Comparison of ENCODE assay signal across 9 mouse cellular contexts in the genomic region with DNA sequence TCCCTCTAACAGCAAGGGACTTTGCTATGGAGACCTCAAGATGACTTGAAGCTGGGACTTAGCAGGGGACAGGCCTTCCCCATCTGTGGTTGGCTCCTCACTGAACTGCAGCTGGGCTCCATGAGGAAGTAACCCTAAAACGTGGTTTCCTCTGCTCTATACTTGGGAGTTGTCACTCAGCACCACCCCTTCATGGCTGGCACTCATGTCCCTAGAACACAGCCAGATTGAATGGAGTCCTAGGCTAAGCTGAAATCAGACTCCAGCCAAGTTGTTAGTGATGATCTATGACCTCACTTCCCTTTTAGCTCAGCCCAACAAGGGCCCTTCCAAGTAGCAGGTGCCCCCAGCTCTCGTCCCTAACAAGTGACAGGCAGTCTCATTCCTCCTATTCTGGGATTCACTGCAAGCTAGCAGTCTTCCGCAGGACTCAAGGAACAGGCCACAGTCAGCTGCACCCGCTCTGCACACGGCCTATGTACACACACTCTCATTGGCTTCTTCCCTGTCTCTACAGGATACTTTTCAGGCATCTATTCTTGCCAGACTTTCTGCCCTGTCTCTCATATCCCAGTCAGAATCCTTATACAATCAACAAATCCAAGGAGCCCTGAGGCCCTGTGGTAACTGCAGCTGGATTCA. TPM values are rescaled to one million over a fixed set of nuclear protein-coding genes. Genes with fewer than 3 reads are reported as not detected.
DNase-seq lines count a peak whose midpoint lies in the region; ATAC-seq lines count a peak whose summit lies in the region.
"Had no signal": no experiment of that assay in that cellular context is flagged by ENCODE, and none has a peak within 500 bp of the region (broad histone marks: within the 10 kb centered on the region; RNA-seq: fewer than 3 reads in every experiment).

No protein-coding gene starts in this region.

- no peak overlapping the region for H3K9ac ChIP-seq in kidney, embryonic 15.5 days
- no peak overlapping the region for H3K9ac ChIP-seq in heart, embryonic 15.5 days

- peaks cover 36% of the 10 kb centered on the region for H3K36me3 ChIP-seq in kidney, embryonic 15.5 days
- H3K36me3 ChIP-seq in heart, embryonic 15.5 days = peaks cover 31% of the 10 kb centered on the region
- peaks cover 41% of the 10 kb centered on the region for H3K36me3 ChIP-seq in megakaryocyte, embryonic 14.5 days (replicated peaks; ENCODE audit: low read length)

- H3K27ac ChIP-seq in kidney, embryonic 15.5 days = peak overlapping the region; percentile 46; the same call in 1 of the 2 replicates
- peak overlapping the region; percentile 6; the same call in 1 of the 2 replicates for H3K27ac ChIP-seq in heart, embryonic 15.5 days

- H3K4me3 ChIP-seq in kidney, embryonic 15.5 days (replicated peaks) = no peak overlapping the region
- H3K4me3 ChIP-seq in heart, embryonic 15.5 days = no peak overlapping the region
- H3K4me3 ChIP-seq in megakaryocyte, embryonic 14.5 days (replicated peaks) = peak overlapping the region; percentile 47

- DNase-seq in kidney, adult 11 months = no peak
- DNase-seq in ZHBTc4 (ENCODE audit: low read depth, low spot score) = peak; percentile 59
- no peak for DNase-seq in cerebellum, adult 18-20 months
- no peak for DNase-seq in layer of hippocampus, postnatal 36 days

- H3K4me2 ChIP-seq in kidney, embryonic 15.5 days = no peak overlapping the region
- no peak overlapping the region for H3K4me2 ChIP-seq in heart, embryonic 15.5 days

- peaks cover 21% of the 10 kb centered on the region for H3K4me1 ChIP-seq in kidney, embryonic 15.5 days
- peaks cover 14% of the 10 kb centered on the region for H3K4me1 ChIP-seq in heart, embryonic 15.5 days (replicated peaks)
- H3K4me1 ChIP-seq in megakaryocyte, embryonic 14.5 days = peaks cover 55% of the 10 kb centered on the region

- H3K9me3 ChIP-seq in kidney, embryonic 15.5 days (replicated peaks) = no peaks in the 10 kb centered on the region
- no peaks in the 10 kb centered on the region for H3K9me3 ChIP-seq in heart, embryonic 15.5 days (replicated peaks)
- H3K9me3 ChIP-seq in megakaryocyte, embryonic 14.5 days = no peaks in the 10 kb centered on the region

- H3K27me3 ChIP-seq in kidney, embryonic 15.5 days = no peaks in the 10 kb centered on the region
- no peaks in the 10 kb centered on the region for H3K27me3 ChIP-seq in heart, embryonic 15.5 days
- H3K27me3 ChIP-seq in megakaryocyte, embryonic 14.5 days (replicated peaks) = no peaks in the 10 kb centered on the region
- H3K27me3 ChIP-seq: Patski had no signal

- WGBS in kidney, embryonic 15.5 days = 43% methylated on average over 5 of the region's 5 CpGs
- WGBS in heart, embryonic 15.5 days = 38% methylated on average over 5 of the region's 5 CpGs

- ATAC-seq in kidney, embryonic 15.5 days (replicated peaks; ENCODE audit: low FRiP score) = 0 out of 2 replicates have a peak, but pooled peaks have one; percentile 16
- ATAC-seq in heart, embryonic 15.5 days (replicated peaks; ENCODE audit: insufficient number of reproducible peaks, insufficient read depth, low FRiP score, low read depth) = no peak; the same call in 1 of the 2 replicates
- no peak for ATAC-seq in erythroblast, adult 5-6 weeks (replicated peaks; ENCODE audit: low FRiP score, poor library complexity, severe bottlenecking)
- ATAC-seq: Patski had no signal

RNA-seq across cellular contexts. Expression of a gene that starts 23.0 kb away (rescaled TPM):
- 24.2 and 25.3 TPM in 2 replicates for polyA plus RNA-seq in kidney, embryonic 15.5 days (2015; fragmentation: Nextera tagmentation; extraction: Ambion mirVana)
- polyA plus RNA-seq in heart, embryonic 15.5 days (2015; fragmentation: Nextera tagmentation; extraction: Ambion mirVana) = 22.0 TPM in 2 replicates
- polyA plus RNA-seq in megakaryocyte, embryonic 14.5 days (2012; ENCODE audit: insufficient read depth, low replicate concordance) = 1.2 TPM in 1 of 2 replicates, not detected in the other
- 0.77 and 2.5 TPM in 2 replicates for total RNA-seq in erythroblast, adult 5-6 weeks (2015; ENCODE audit: low replicate concordance)
- 4.6 and 6.1 TPM in 2 replicates for total RNA-seq in erythroblast, adult 5-6 weeks (2017; ENCODE audit: low replicate concordance)
- 1 to 10 TPM; 6.1 to 7.1 TPM for total RNA-seq in layer of hippocampus, postnatal 36 days (2021)

RNA-seq across cellular contexts. Expression of a gene that starts 23.2 kb away (rescaled TPM):
- polyA plus RNA-seq in kidney, embryonic 15.5 days (2015; fragmentation: Nextera tagmentation; extraction: Ambion mirVana) = 125 and 129 TPM in 2 replicates
- 78.9 and 87.9 TPM in 2 replicates for polyA plus RNA-seq in heart, embryonic 15.5 days (2015; fragmentation: Nextera tagmentation; extraction: Ambion mirVana)
- 2.7 and 34.2 TPM in 2 replicates for polyA plus RNA-seq in megakaryocyte, embryonic 14.5 days (2012; ENCODE audit: insufficient read depth, low replicate concordance)
- total RNA-seq in erythroblast, adult 5-6 weeks (2015; ENCODE audit: low replicate concordance) = 57.5 and 85.5 TPM in 2 replicates
- 58.0 and 74.6 TPM in 2 replicates for total RNA-seq in erythroblast, adult 5-6 weeks (2017; ENCODE audit: low replicate concordance)
- 10 to 100 TPM; 68.7 to 69.4 TPM for total RNA-seq in layer of hippocampus, postnatal 36 days (2021)

Comparison
In these comparisons a context has a peak if more than half of its experiments do, and no peak if none do; other contexts are left out.
1. RNA of a gene that starts 23.0 kb away (polyA plus RNA-seq): 24.2 to 25.3 TPM in kidney, embryonic 15.5 days and 22.0 TPM in heart, embryonic 15.5 days; 1.2 TPM in megakaryocyte, embryonic 14.5 days; every median in the first group is over 10 times any median in the second.